Mouse (Mus musculus) monocyte, adult 59 days (primary cell): ENCODE data around the gene Xlr4a. TPM values are rescaled to one million over a fixed set of nuclear protein-coding genes. Genes with fewer than 3 reads are reported as not detected.

Source experiments
- total RNA-seq, 2 experiments: library from RNA; stranded (reverse); gene quantifications; one replicate each; pipeline ENCODE4 v1.2.4; 2023

Gene Xlr4a
- 1 to 10 TPM; 2.9 to 5.5 TPM for total RNA-seq

DNA sequence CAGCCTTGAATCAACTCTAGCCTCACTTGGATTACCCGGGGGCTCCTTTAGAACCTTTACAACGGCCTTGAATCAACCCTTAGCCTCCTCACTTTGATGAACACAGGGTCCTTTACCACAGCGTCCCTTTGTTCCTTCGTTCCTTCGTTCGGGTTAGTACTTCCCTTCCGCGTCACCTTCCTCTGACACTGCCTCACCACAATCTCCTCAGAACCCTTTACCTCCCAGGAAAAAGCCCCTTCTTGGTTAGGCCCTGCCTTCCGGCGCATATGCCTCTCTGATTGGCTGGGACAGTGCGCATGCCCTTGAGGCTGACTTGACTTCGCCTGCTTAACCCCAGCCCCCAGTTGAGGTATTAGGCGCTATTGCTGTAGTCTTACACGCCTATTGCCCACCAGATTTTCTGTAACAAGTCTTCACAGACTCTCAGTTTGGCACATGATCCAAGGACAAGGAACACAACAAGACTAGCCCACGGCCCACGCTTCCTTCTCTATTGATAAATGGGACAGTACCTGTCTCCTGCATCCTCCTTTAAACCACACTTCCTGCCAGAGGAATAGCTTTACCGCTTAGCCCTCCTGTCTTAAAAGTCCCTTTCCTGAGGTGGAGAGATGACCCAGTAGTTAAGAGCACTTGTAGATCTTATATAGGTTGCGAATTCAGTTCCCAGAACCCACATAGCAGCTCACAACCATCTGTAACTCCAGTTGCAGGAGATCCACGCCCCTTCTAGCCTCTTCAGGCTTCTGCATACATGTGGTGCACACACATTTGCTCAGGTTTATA is at the start of gene Xlr4a:
Xlr4a (minus strand) TSS at position 212 of the 789 bp plus-strand sequence.

DNA sequence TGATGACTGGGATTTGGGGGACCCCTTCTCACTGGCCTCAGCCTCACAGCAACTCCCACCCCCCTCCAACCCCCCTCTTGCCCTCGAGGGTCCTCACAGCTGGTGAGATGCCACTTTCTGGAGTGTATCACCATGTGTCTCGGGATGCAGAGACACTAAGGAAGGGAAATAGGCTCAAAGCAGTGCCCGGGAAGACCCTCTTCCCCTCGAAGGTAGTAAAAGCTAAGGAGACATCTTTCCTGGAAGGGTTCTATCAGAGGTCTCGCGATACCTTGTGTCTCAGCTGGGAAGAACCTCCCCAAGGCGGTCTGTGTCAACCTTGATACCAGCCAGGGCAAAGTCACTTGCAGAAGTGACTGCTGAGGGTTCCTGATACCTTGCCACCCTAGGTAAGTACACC is 34.5 kb upstream of the Xlr4a start, which contains the start of gene Gm14685:
Gm14685 (plus strand) TSS at position 301 of the 400 bp plus-strand sequence.

DNA sequence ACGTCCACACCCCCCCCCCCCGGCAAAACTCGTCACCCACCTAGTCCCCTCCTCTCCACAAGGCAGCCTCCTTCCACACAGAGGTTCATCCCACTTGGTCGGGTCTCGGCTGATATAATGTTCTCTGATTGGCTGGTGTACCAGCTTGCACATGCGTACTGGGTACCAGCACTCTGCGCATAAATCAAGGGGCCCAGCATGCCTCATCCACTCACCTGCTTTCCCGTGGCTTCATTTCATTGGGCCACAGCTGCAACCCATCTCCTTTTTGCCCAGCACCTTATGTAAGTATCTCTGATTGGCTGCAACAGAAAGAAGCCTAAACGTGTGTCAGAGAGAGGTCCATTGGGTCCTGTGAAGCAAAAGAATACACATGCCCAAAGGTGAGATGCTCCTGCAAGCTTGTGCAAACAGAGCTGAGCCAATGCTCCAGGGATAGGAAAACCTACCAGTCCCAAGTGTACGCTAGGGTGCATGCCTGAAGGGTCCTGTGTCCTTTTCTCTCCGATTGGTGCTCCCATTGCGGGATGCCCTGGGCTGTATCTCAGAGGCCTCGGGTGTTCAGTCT is 14.7 kb upstream of the Xlr4a start, which contains the start of gene Xlr3a:
Xlr3a (minus strand) TSS at position 155 of the 568 bp plus-strand sequence.

DNA sequence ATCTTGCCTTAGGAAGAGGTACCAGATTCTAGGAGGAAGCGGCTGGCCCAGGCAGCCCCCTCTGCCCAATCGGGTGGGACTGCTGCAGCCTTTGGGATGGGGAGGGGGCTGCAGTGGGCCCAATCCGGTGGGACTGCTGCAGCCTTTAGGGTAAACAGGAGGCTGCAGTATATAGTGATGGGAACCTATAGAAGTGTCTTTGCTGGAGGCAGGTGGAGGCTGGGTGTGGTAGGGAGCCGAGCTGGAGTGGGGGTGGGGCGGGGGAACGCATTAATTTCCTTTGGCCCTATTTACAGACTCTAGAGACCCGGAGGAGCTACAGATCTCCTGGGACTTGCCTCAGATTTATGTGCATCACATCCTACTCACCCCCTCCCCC is 17.9 kb downstream of the Xlr4a start, which contains the start of gene Pnma3:
Pnma3 (plus strand) TSS at position 373 of the 379 bp plus-strand sequence.

DNA sequence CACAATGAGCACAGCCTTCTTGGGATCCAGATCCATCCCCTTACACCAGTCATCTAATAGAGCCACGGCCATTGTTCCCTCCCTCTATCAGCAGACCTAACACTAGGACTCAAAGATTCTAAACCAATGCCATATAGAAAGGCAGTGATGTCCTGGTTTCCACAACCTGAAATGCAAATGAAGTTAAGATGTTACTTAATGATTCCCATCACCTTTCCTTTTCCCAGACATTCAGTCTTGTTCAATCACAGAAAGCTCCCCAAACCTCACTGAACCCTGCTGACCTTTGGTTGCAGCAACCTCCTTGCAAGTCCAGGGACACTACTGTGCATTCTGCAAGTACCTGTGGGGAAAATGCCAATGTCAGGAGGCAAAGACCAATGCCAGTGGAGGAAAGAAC is 45.3 kb downstream of the Xlr4a start, which contains the start of gene Pnma5:
Pnma5 (minus strand) TSS at position 101 of the 400 bp plus-strand sequence.

Other genes starting within 250 kb of the Xlr4a start
- 10 to 100 TPM; 19.9 to 24.0 TPM for gene Cetn2, start 164.1 kb downstream of the Xlr4a start, total RNA-seq
- gene Nsdhl, start 163.9 kb downstream of the Xlr4a start, total RNA-seq = 10 to 100 TPM; 11.7 to 12.8 TPM
- under 1 TPM in 1 of 2 experiments, not detected in 1; 0.21 TPM for gene Zfp185, start 95.1 kb downstream of the Xlr4a start, total RNA-seq
- gene Pnma5, start 45.4 kb downstream of the Xlr4a start, total RNA-seq = under 1 TPM in 1 of 2 experiments, not detected in 1; 0.67 TPM
- not detected for gene Pnma3, start 17.7 kb downstream of the Xlr4a start, total RNA-seq
- gene Xlr3a, start 14.6 kb upstream of the Xlr4a start, total RNA-seq = not detected
- gene Gm14685, start 34.6 kb upstream of the Xlr4a start, total RNA-seq = not detected
- not detected for gene Xlr5b, start 66.3 kb upstream of the Xlr4a start, total RNA-seq
- gene DXBay18, start 67.0 kb upstream of the Xlr4a start, total RNA-seq = not detected
- not detected for gene Spin2d, start 94.5 kb upstream of the Xlr4a start, total RNA-seq
- gene Xlr3b, start 109.7 kb upstream of the Xlr4a start, total RNA-seq = 10 to 100 TPM in 1 of 2 experiments, 1 to 10 TPM in 1; 2.1 to 12.0 TPM
- 1 to 10 TPM; 5.7 to 7.0 TPM for gene Xlr4b, start 131.9 kb upstream of the Xlr4a start, total RNA-seq
- 1 to 10 TPM; 6.2 to 7.9 TPM for gene F8a, start 145.8 kb upstream of the Xlr4a start, total RNA-seq
- gene Xlr4c, start 160.7 kb upstream of the Xlr4a start, total RNA-seq = 1 to 10 TPM in 1 of 2 experiments, under 1 TPM in 1; 0.68 to 9.7 TPM
- gene Xlr3c, start 182.9 kb upstream of the Xlr4a start, total RNA-seq = not detected
- gene Xlr5a, start 210.5 kb upstream of the Xlr4a start, total RNA-seq = not detected
- gene Xlr5c, start 210.5 kb upstream of the Xlr4a start, total RNA-seq = not detected